Comparison of ENCODE assay signal across 8 mouse cellular contexts in genomic region chr14:21031783-21032511, GRCm38 (mm10). TPM values are rescaled to one million over a fixed set of nuclear protein-coding genes. Genes with fewer than 3 reads are reported as not detected.
DNase-seq lines count a peak whose midpoint lies in the region; ATAC-seq lines count a peak whose summit lies in the region.

No protein-coding gene starts in this region.

- WGBS in midbrain, embryonic 11.5 days, result 81% methylated on average over 6 of the region's 6 CpGs
- 76% methylated on average over 6 of the region's 6 CpGs for WGBS in midbrain, embryonic 13.5 days
- 39% methylated on average over 6 of the region's 6 CpGs for WGBS in kidney, embryonic 15.5 days

- no peak overlapping the region for H3K4me3 ChIP-seq in midbrain, embryonic 11.5 days (ENCODE audit: low read depth, low read length)
- H3K4me3 ChIP-seq in midbrain, embryonic 13.5 days (replicated peaks), result no peak overlapping the region
- H3K4me3 ChIP-seq in brown adipose tissue, adult 24 weeks (ENCODE audit: insufficient read depth, low read depth, low read length), result 0 out of 2 replicates have a peak overlapping the region, but pooled peaks have one; percentile 5
- no peak overlapping the region for H3K4me3 ChIP-seq in kidney, embryonic 15.5 days (replicated peaks)

- no peak overlapping the region for H3K9ac ChIP-seq in midbrain, embryonic 11.5 days (ENCODE audit: low read length)
- H3K9ac ChIP-seq in midbrain, embryonic 13.5 days (replicated peaks), result no peak overlapping the region
- no peak overlapping the region for H3K9ac ChIP-seq in kidney, embryonic 15.5 days

- peaks cover 2% of the 10 kb centered on the region; the same call in 1 of the 2 replicates for H3K36me3 ChIP-seq in midbrain, embryonic 11.5 days (ENCODE audit: control insufficient read depth, insufficient read depth, low read length)
- peaks cover 64% of the 10 kb centered on the region for H3K36me3 ChIP-seq in midbrain, embryonic 13.5 days
- H3K36me3 ChIP-seq in kidney, embryonic 15.5 days, result peaks cover 87% of the 10 kb centered on the region

- no peak for ATAC-seq in midbrain, embryonic 11.5 days (ENCODE audit: low FRiP score)
- no peak for ATAC-seq in midbrain, embryonic 13.5 days
- ATAC-seq in kidney, embryonic 15.5 days (replicated peaks; ENCODE audit: low FRiP score), result peak; percentile 69
- no peak for ATAC-seq in erythroid progenitor cell, adult 5-6 weeks (replicated peaks; ENCODE audit: low FRiP score, poor library complexity, severe bottlenecking)

- no peaks in the 10 kb centered on the region for H3K27me3 ChIP-seq in midbrain, embryonic 11.5 days (ENCODE audit: control insufficient read depth, insufficient read depth, low read length)
- H3K27me3 ChIP-seq in midbrain, embryonic 13.5 days, result no peaks in the 10 kb centered on the region
- H3K27me3 ChIP-seq in kidney, embryonic 15.5 days, result no peaks in the 10 kb centered on the region

- DNase-seq in midbrain, embryonic 11.5 days (ENCODE audit: low spot score, missing footprints), result peak; percentile 82
- DNase-seq in heart, adult 8-10 months (ENCODE audit: low spot score), result peak; percentile 91
- peak; percentile 89 for DNase-seq in lung, postnatal 25 days (ENCODE audit: low spot score)
- peak; percentile 67 for DNase-seq in thymus, postnatal 0 days (ENCODE audit: low spot score)

- no peak overlapping the region for H3K27ac ChIP-seq in midbrain, embryonic 11.5 days (ENCODE audit: low read depth, low read length)
- no peak overlapping the region for H3K27ac ChIP-seq in midbrain, embryonic 13.5 days
- peak overlapping the region; percentile 90 for H3K27ac ChIP-seq in brown adipose tissue, adult 24 weeks (replicated peaks; ENCODE audit: low read depth, low read length)
- H3K27ac ChIP-seq in kidney, embryonic 15.5 days, result peak overlapping the region; percentile 73

- no peaks in the 10 kb centered on the region for H3K9me3 ChIP-seq in midbrain, embryonic 11.5 days (ENCODE audit: control insufficient read depth, low read length)
- no peaks in the 10 kb centered on the region for H3K9me3 ChIP-seq in midbrain, embryonic 13.5 days
- no peaks in the 10 kb centered on the region for H3K9me3 ChIP-seq in kidney, embryonic 15.5 days (replicated peaks)

- H3K4me1 ChIP-seq in midbrain, embryonic 11.5 days (ENCODE audit: control insufficient read depth, insufficient read depth, low read length), result no peaks in the 10 kb centered on the region
- H3K4me1 ChIP-seq in midbrain, embryonic 13.5 days (replicated peaks), result no peaks in the 10 kb centered on the region
- H3K4me1 ChIP-seq in brown adipose tissue, adult 24 weeks (ENCODE audit: control insufficient read depth, insufficient read depth, insufficient read length, low read length), result peaks cover 7% of the 10 kb centered on the region; the same call in 1 of the 2 replicates
- H3K4me1 ChIP-seq in kidney, embryonic 15.5 days, result peaks cover 13% of the 10 kb centered on the region

- H3K4me2 ChIP-seq in midbrain, embryonic 11.5 days, result no peak overlapping the region
- H3K4me2 ChIP-seq in midbrain, embryonic 13.5 days (replicated peaks), result no peak overlapping the region
- H3K4me2 ChIP-seq in kidney, embryonic 15.5 days, result no peak overlapping the region

RNA-seq across cellular contexts. Expression of gene Ap3m1, which starts 20.4 kb away (rescaled TPM):
- 143 and 159 TPM in 2 replicates for polyA plus RNA-seq in midbrain, embryonic 11.5 days (2014; fragmentation: Nextera tagmentation; extraction: Ambion mirVana)
- 103 TPM in 2 replicates for polyA plus RNA-seq in midbrain, embryonic 13.5 days (2015; fragmentation: Nextera tagmentation; extraction: Ambion mirVana)
- 35.0 and 40.5 TPM in 2 replicates for polyA plus RNA-seq in brown adipose tissue, adult 24 weeks (2012; ENCODE audit: insufficient read depth, insufficient read length, missing spikeins)
- total RNA-seq in heart, adult 8-10 months (2022), result 10 to 100 TPM; 50.5 to 59.8 (median 57.0) TPM
- polyA plus RNA-seq in kidney, embryonic 15.5 days (2015; fragmentation: Nextera tagmentation; extraction: Ambion mirVana), result 74.6 and 77.8 TPM in 2 replicates
- 51.0 and 55.7 TPM in 2 replicates for polyA plus RNA-seq in thymus, postnatal 0 days (2015; fragmentation: Nextera tagmentation; extraction: Ambion mirVana)
- total RNA-seq in erythroid progenitor cell, adult 5-6 weeks (2015; ENCODE audit: low replicate concordance), result 9.7 and 18.4 TPM in 2 replicates
- 34.5 and 53.3 TPM in 2 replicates for total RNA-seq in erythroid progenitor cell, adult 5-6 weeks (2017; ENCODE audit: low replicate concordance)

RNA-seq across cellular contexts. Expression of gene Adk, which starts 20.4 kb away (rescaled TPM):
- polyA plus RNA-seq in midbrain, embryonic 11.5 days (2014; fragmentation: Nextera tagmentation; extraction: Ambion mirVana), result 112 and 120 TPM in 2 replicates
- 50.0 and 53.5 TPM in 2 replicates for polyA plus RNA-seq in midbrain, embryonic 13.5 days (2015; fragmentation: Nextera tagmentation; extraction: Ambion mirVana)
- polyA plus RNA-seq in brown adipose tissue, adult 24 weeks (2012; ENCODE audit: insufficient read depth, insufficient read length, missing spikeins), result 138 and 145 TPM in 2 replicates
- total RNA-seq in heart, adult 8-10 months (2022), result 100 to 1,000 TPM; 233 to 260 (median 250) TPM
- 156 and 168 TPM in 2 replicates for polyA plus RNA-seq in kidney, embryonic 15.5 days (2015; fragmentation: Nextera tagmentation; extraction: Ambion mirVana)
- 98.5 and 102 TPM in 2 replicates for polyA plus RNA-seq in thymus, postnatal 0 days (2015; fragmentation: Nextera tagmentation; extraction: Ambion mirVana)
- 28.1 and 67.1 TPM in 2 replicates for total RNA-seq in erythroid progenitor cell, adult 5-6 weeks (2015; ENCODE audit: low replicate concordance)
- total RNA-seq in erythroid progenitor cell, adult 5-6 weeks (2017; ENCODE audit: low replicate concordance), result 31.3 and 66.4 TPM in 2 replicates

Comparison
In these comparisons a context has a peak if more than half of its experiments do, and no peak if none do; other contexts are left out.
1. H3K27ac ChIP-seq: peak in brown adipose tissue, adult 24 weeks (single experiment) and kidney, embryonic 15.5 days (single experiment); none in midbrain, embryonic 11.5 days (single experiment) and midbrain, embryonic 13.5 days (single experiment).
2. Peak in every context shown above with its lines, with median percentiles within 50 percentile points of each other: DNase-seq.